Mouse (Mus musculus): Measurements from ENCODE around the gene Rdh16f1.
"Not testable (repeated sequence)": the region's sequence is repeated elsewhere in the genome, so short reads cannot be mapped to it uniquely, and the experiment has no call there.

Gene Rdh16f1

GRCm38 (mm10) chr10:127837793-127838192 lies 78.2 kb downstream of the Rdh16f1 start:
- DNase-seq = not testable (repeated sequence)

- DNase-seq = peak; percentile 17
These were observed 79.0 kb downstream of the Rdh16f1 start for GRCm38 (mm10) chr10:127838539-127838938.

- no peak for DNase-seq
These were observed 81.2 kb downstream of the Rdh16f1 start for GRCm38 (mm10) chr10:127840776-127841175.
